Mouse (Mus musculus) hindbrain, postnatal 0 days (tissue): ENCODE data around the gene Ubqln3. TPM values are rescaled to one million over a fixed set of nuclear protein-coding genes. Genes with fewer than 3 reads are reported as not detected.

Experiments
- ATAC-seq: fragments of 200-750 bp; cut with Nextera tagmentation; 2 replicates; pipeline ENCODE4 v1.8.0; 2017; ENCODE audit warnings: mild to moderate bottlenecking, moderate TSS enrichment, moderate library complexity
- DNase-seq: peaks from one replicate; pipeline ENCODE4 v3.0.0-alpha.2; 2015; ENCODE audit warnings: low spot score
- H3K27ac ChIP-seq: fragments of 300-500 bp; sonication (generic); 2 replicates; pipeline ENCODE4 v1.5.1; 2014; ENCODE audit warnings: mild to moderate bottlenecking
- H3K27me3 ChIP-seq: fragments of 300-500 bp; sonication (generic); 2 replicates; pipeline ENCODE4 v1.6.1; 2014; ENCODE audit warnings: low read length, mixed read lengths; ENCODE audit not compliant: insufficient read depth
- H3K36me3 ChIP-seq: fragments of 300-500 bp; sonication (generic); 2 replicates; pipeline ENCODE4 v1.6.1; 2014; ENCODE audit warnings: low read length, mixed read lengths; ENCODE audit not compliant: insufficient read depth
- H3K4me1 ChIP-seq: fragments of 300-500 bp; sonication (generic); 2 replicates; pipeline ENCODE4 v1.6.1; 2014; ENCODE audit warnings: antibody characterized with exemption, low read length, mixed read lengths; ENCODE audit not compliant: insufficient read depth
- H3K4me2 ChIP-seq: fragments of 300-500 bp; sonication (generic); 2 replicates; pipeline ENCODE4 v1.6.1; 2014; ENCODE audit warnings: low read depth, mild to moderate bottlenecking, low read length, moderate library complexity, mixed read lengths
- H3K4me3 ChIP-seq: fragments of 300-500 bp; sonication (generic); 2 replicates; pipeline ENCODE4 v1.5.1; 2014; ENCODE audit warnings: low read length
- H3K9ac ChIP-seq: fragments of 300-500 bp; sonication (generic); replicated peaks from 2 replicates; pipeline ENCODE4 v1.6.1; 2014; ENCODE audit warnings: mild to moderate bottlenecking, low read length, moderate library complexity, mixed read lengths
- H3K9me3 ChIP-seq: fragments of 300-500 bp; sonication (generic); 2 replicates; pipeline ENCODE4 v1.6.1; 2016; ENCODE audit warnings: low read length, mixed read lengths
- CTCF ChIP-seq: IDR thresholded peaks from 2 replicates; pipeline ENCODE4 v1.5.1; 2016; ENCODE audit warnings: antibody characterized with exemption, control low read depth, low read depth
- WGBS: fragments of 180-500 bp; shearing (Covaris S2); extraction: QIAGEN DNeasy Blood & Tissue Kit; methylation state at CpG from one replicate; pipeline ENCODE4 v1.1.7; 2014; 5-methylcytosine and 5-hydroxymethylcytosine counted together
- polyA plus RNA-seq: library from polyadenylated mRNA; unstranded; fragments of >200 nt; fragmentation: Nextera tagmentation; extraction: Ambion mirVana; gene quantifications from 2 replicates; pipeline ENCODE4 v1.2.1, GENCODE M21; 2015
- total RNA-seq: library from RNA; depleted of rRNA; stranded (reverse); fragments of >200 nt; gene quantifications from 2 replicates; pipeline ENCODE4 v1.2.3, GENCODE M21; 2014; rRNA removed

The Ubqln3 gene
- total and polyA plus RNA-seq, 2 experiments from 2014 or later = not detected

GRCm38 (mm10) chr7:104167105-104167504 is 24.0 kb upstream of the Ubqln3 start:
- no peak overlapping the region for H3K4me2 ChIP-seq
- H3K4me1 ChIP-seq = no peaks in the 10 kb centered on the region
- no peak overlapping the region for H3K9ac ChIP-seq
- H3K27ac ChIP-seq = no peak overlapping the region
- WGBS = 85% methylated on average over 6 of the region's 6 CpGs
- no peak for ATAC-seq
- DNase-seq = no peak
- no peak for TF ChIP-seq CTCF
- H3K4me3 ChIP-seq = no peak overlapping the region
- no peaks in the 10 kb centered on the region for H3K27me3 ChIP-seq
- H3K36me3 ChIP-seq = no peaks in the 10 kb centered on the region
- H3K9me3 ChIP-seq = no peaks in the 10 kb centered on the region

- no peaks in the 10 kb centered on the region for H3K36me3 ChIP-seq
- H3K9ac ChIP-seq = no peak within 1 kb of the TSS
- 89% methylated on average over 2 of the region's 2 CpGs for WGBS
- H3K27me3 ChIP-seq = no peaks in the 10 kb centered on the region
- no peak within 1 kb of the TSS for H3K4me3 ChIP-seq
- H3K4me1 ChIP-seq = no peaks in the 10 kb centered on the region
- DNase-seq (no peak), ATAC-seq (no peak)
- H3K27ac ChIP-seq = no peak within 1 kb of the TSS
- H3K9me3 ChIP-seq = no peaks in the 10 kb centered on the region
- H3K4me2 ChIP-seq = no peak within 1 kb of the TSS
- no peak for TF ChIP-seq CTCF
Observed at GRCm38 (mm10) chr7:104150456-104150855, 7.4 kb upstream of the Ubqln3 start, which contains the start of gene Ubqlnl. Gene Ubqlnl, minus strand, starts transcription at chr7:104150556.

- no peak within 1 kb of the TSS for H3K27ac ChIP-seq
- no peak for TF ChIP-seq CTCF
- H3K36me3 ChIP-seq = no peaks in the 10 kb centered on the region
- no peak within 1 kb of the TSS for H3K9ac ChIP-seq
- H3K4me1 ChIP-seq = no peaks in the 10 kb centered on the region
- DNase-seq (no peak), ATAC-seq (no peak)
- no peaks in the 10 kb centered on the region for H3K27me3 ChIP-seq
- 91% methylated on average over 5 of the region's 5 CpGs for WGBS
- no peak within 1 kb of the TSS for H3K4me3 ChIP-seq
- no peak within 1 kb of the TSS for H3K4me2 ChIP-seq
- H3K9me3 ChIP-seq = no peaks in the 10 kb centered on the region
Observed at GRCm38 (mm10) chr7:104137305-104137704, 5.8 kb downstream of the Ubqln3 start, which contains the start of gene Olfr643. Gene Olfr643, minus strand, starts transcription at chr7:104137405.

- no peak within 1 kb of the TSS for H3K27ac ChIP-seq
- WGBS = 89% methylated on average over 5 of the region's 5 CpGs
- ATAC-seq = no peak
- no peaks in the 10 kb centered on the region for H3K4me1 ChIP-seq
- no peak for TF ChIP-seq CTCF
- no peaks in the 10 kb centered on the region for H3K36me3 ChIP-seq
- no peak within 1 kb of the TSS for H3K4me2 ChIP-seq
- H3K27me3 ChIP-seq = no peaks in the 10 kb centered on the region
- no peak within 1 kb of the TSS for H3K4me3 ChIP-seq
- DNase-seq = no peak
- 0 out of 2 replicates have a peak, but pooled peaks cover 3% of the 10 kb centered on the region for H3K9me3 ChIP-seq
- no peak within 1 kb of the TSS for H3K9ac ChIP-seq
Observed at GRCm38 (mm10) chr7:104129726-104130125, 13.4 kb downstream of the Ubqln3 start, which contains the start of gene Ubqln5. Gene Ubqln5, minus strand, starts transcription at chr7:104129826.

- H3K4me3 ChIP-seq = no peak within 1 kb of the TSS
- no peak within 1 kb of the TSS for H3K27ac ChIP-seq
- no peak within 1 kb of the TSS for H3K4me2 ChIP-seq
- H3K4me1 ChIP-seq = no peaks in the 10 kb centered on the region
- H3K36me3 ChIP-seq = no peaks in the 10 kb centered on the region
- DNase-seq (no peak), ATAC-seq (no peak)
- no peak within 1 kb of the TSS for H3K9ac ChIP-seq
- H3K27me3 ChIP-seq = no peaks in the 10 kb centered on the region
- no peaks in the 10 kb centered on the region for H3K9me3 ChIP-seq
- TF ChIP-seq CTCF = no peak
Observed at GRCm38 (mm10) chr7:104104757-104104972, 38.4 kb downstream of the Ubqln3 start, which contains the start of gene Olfr646. Gene Olfr646, plus strand, starts transcription at chr7:104104873.

- Histone ChIP-seq H3K36me3 (no peaks in the 10 kb centered on the region), H3K4me2 (no peak overlapping the region), H3K9ac (no peak overlapping the region)
Observed at GRCm38 (mm10) chr7:104103913-104104756, 38.9 kb downstream of the Ubqln3 start.

More at GRCm38 (mm10) chr7:104103913-104104756, 38.9 kb downstream of the Ubqln3 start:
- no peaks in the 10 kb centered on the region for H3K27me3 ChIP-seq
- no peak for ATAC-seq
- WGBS = 48% methylated on average over 4 of the region's 4 CpGs
- no peaks in the 10 kb centered on the region for H3K4me1 ChIP-seq
- no peak for DNase-seq
- H3K4me3 ChIP-seq = no peak overlapping the region
- no peak for TF ChIP-seq CTCF
- no peak overlapping the region for H3K27ac ChIP-seq
- no peaks in the 10 kb centered on the region for H3K9me3 ChIP-seq

Other genes starting within 250 kb of the Ubqln3 start
- not detected in 2 replicates for gene Olfr64, start 248.8 kb downstream of the Ubqln3 start, total RNA-seq
- gene Olfr64, start 248.8 kb downstream of the Ubqln3 start, polyA plus RNA-seq = not detected in 2 replicates
- not detected in 2 replicates for gene Olfr65, start 239.8 kb downstream of the Ubqln3 start, total RNA-seq
- not detected in 2 replicates for gene Olfr65, start 239.8 kb downstream of the Ubqln3 start, polyA plus RNA-seq
- gene Olfr631, start 214.5 kb downstream of the Ubqln3 start, total RNA-seq = not detected in 2 replicates
- not detected in 2 replicates for gene Olfr631, start 214.5 kb downstream of the Ubqln3 start, polyA plus RNA-seq
- gene Olfr632, start 208.9 kb downstream of the Ubqln3 start, total RNA-seq = not detected in 2 replicates
- gene Olfr632, start 208.9 kb downstream of the Ubqln3 start, polyA plus RNA-seq = not detected in 2 replicates
- not detected in 2 replicates for gene Olfr633, start 198.8 kb downstream of the Ubqln3 start, total RNA-seq
- gene Olfr633, start 198.8 kb downstream of the Ubqln3 start, polyA plus RNA-seq = not detected in 2 replicates
- gene Olfr635, start 172.1 kb downstream of the Ubqln3 start, total RNA-seq = not detected in 2 replicates
- gene Olfr635, start 172.1 kb downstream of the Ubqln3 start, polyA plus RNA-seq = not detected in 2 replicates
- not detected in 2 replicates for gene Olfr638, start 144.5 kb downstream of the Ubqln3 start, total RNA-seq
- gene Olfr638, start 144.5 kb downstream of the Ubqln3 start, polyA plus RNA-seq = not detected in 2 replicates
- gene Olfr639, start 126.0 kb downstream of the Ubqln3 start, total RNA-seq = not detected in 2 replicates
- gene Olfr639, start 126.0 kb downstream of the Ubqln3 start, polyA plus RNA-seq = 0.03 TPM in 1 of 2 replicates, not detected in the other
- not detected in 2 replicates for gene Olfr640, start 117.7 kb downstream of the Ubqln3 start, total RNA-seq
- not detected in 2 replicates for gene Olfr640, start 117.7 kb downstream of the Ubqln3 start, polyA plus RNA-seq
- not detected in 2 replicates for gene Olfr641, start 107.8 kb downstream of the Ubqln3 start, total RNA-seq
- gene Olfr641, start 107.8 kb downstream of the Ubqln3 start, polyA plus RNA-seq = not detected in 2 replicates
- not detected in 2 replicates for gene Olfr642, start 90.6 kb downstream of the Ubqln3 start, total RNA-seq
- gene Olfr642, start 90.6 kb downstream of the Ubqln3 start, polyA plus RNA-seq = not detected in 2 replicates
- not detected in 2 replicates for gene 4930516K23Rik, start 81.8 kb downstream of the Ubqln3 start, total RNA-seq
- not detected in 2 replicates for gene 4930516K23Rik, start 81.8 kb downstream of the Ubqln3 start, polyA plus RNA-seq
- not detected in 2 replicates for gene Olfr644, start 71.4 kb downstream of the Ubqln3 start, total RNA-seq
- gene Olfr644, start 71.4 kb downstream of the Ubqln3 start, polyA plus RNA-seq = not detected in 2 replicates
- not detected in 2 replicates for gene Olfr645, start 57.8 kb downstream of the Ubqln3 start, total RNA-seq
- not detected in 2 replicates for gene Olfr645, start 57.8 kb downstream of the Ubqln3 start, polyA plus RNA-seq
- not detected in 2 replicates for gene Olfr646, start 38.4 kb downstream of the Ubqln3 start, total RNA-seq
- not detected in 2 replicates for gene Olfr646, start 38.4 kb downstream of the Ubqln3 start, polyA plus RNA-seq
- not detected in 2 replicates for gene Ubqln5, start 13.5 kb downstream of the Ubqln3 start, total RNA-seq
- not detected in 2 replicates for gene Ubqln5, start 13.5 kb downstream of the Ubqln3 start, polyA plus RNA-seq
- gene Olfr643, start 5.9 kb downstream of the Ubqln3 start, total RNA-seq = not detected in 2 replicates
- gene Olfr643, start 5.9 kb downstream of the Ubqln3 start, polyA plus RNA-seq = not detected in 2 replicates
- not detected in 2 replicates for gene Ubqlnl, start 7.3 kb upstream of the Ubqln3 start, total RNA-seq
- gene Ubqlnl, start 7.3 kb upstream of the Ubqln3 start, polyA plus RNA-seq = not detected in 2 replicates
- not detected in 2 replicates for gene Olfm5, start 21.6 kb upstream of the Ubqln3 start, total RNA-seq
- not detected in 2 replicates for gene Olfm5, start 21.6 kb upstream of the Ubqln3 start, polyA plus RNA-seq
- gene Olfr648, start 40.1 kb upstream of the Ubqln3 start, total RNA-seq = not detected in 2 replicates
- gene Olfr648, start 40.1 kb upstream of the Ubqln3 start, polyA plus RNA-seq = 0.37 and 0.40 TPM in 2 replicates
- gene Olfr649, start 52.7 kb upstream of the Ubqln3 start, total RNA-seq = not detected in 2 replicates
- gene Olfr649, start 52.7 kb upstream of the Ubqln3 start, polyA plus RNA-seq = not detected in 2 replicates
- 0.29 and 0.37 TPM in 2 replicates for gene Trim6, start 75.5 kb upstream of the Ubqln3 start, total RNA-seq
- gene Trim6, start 75.5 kb upstream of the Ubqln3 start, polyA plus RNA-seq = 0.68 and 0.91 TPM in 2 replicates
- gene Trim34a, start 101.2 kb upstream of the Ubqln3 start, total RNA-seq = 1.3 and 1.9 TPM in 2 replicates
- gene Trim34a, start 101.2 kb upstream of the Ubqln3 start, polyA plus RNA-seq = 1.1 and 1.6 TPM in 2 replicates
- 0.16 TPM in 1 of 2 replicates, not detected in the other for gene Trim5, start 144.8 kb upstream of the Ubqln3 start, total RNA-seq
- 0.25 and 0.47 TPM in 2 replicates for gene Trim5, start 144.8 kb upstream of the Ubqln3 start, polyA plus RNA-seq
- 2.2 and 2.8 TPM in 2 replicates for gene Trim12a, start 172.2 kb upstream of the Ubqln3 start, total RNA-seq
- gene Trim12a, start 172.2 kb upstream of the Ubqln3 start, polyA plus RNA-seq = 3.1 and 3.7 TPM in 2 replicates
- not detected in 2 replicates for gene Trim34b, start 186.2 kb upstream of the Ubqln3 start, total RNA-seq
- gene Trim34b, start 186.2 kb upstream of the Ubqln3 start, polyA plus RNA-seq = not detected in 2 replicates
- 1.7 and 1.8 TPM in 2 replicates for gene Trim12c, start 210.1 kb upstream of the Ubqln3 start, total RNA-seq
- gene Trim12c, start 210.1 kb upstream of the Ubqln3 start, polyA plus RNA-seq = 0.61 and 0.83 TPM in 2 replicates
- gene Trim30b, start 226.6 kb upstream of the Ubqln3 start, total RNA-seq = 0.16 TPM in 1 of 2 replicates, not detected in the other
- not detected in 2 replicates for gene Trim30b, start 226.6 kb upstream of the Ubqln3 start, polyA plus RNA-seq